Mouse (Mus musculus) myocyte (in vitro differentiated cells): ENCODE data around the gene Evx2. TPM values are rescaled to one million over a fixed set of nuclear protein-coding genes. Genes with fewer than 3 reads are reported as not detected.

Source experiments
- H3K27me3 ChIP-seq: one replicate; pipeline ENCODE4 v1.6.1; 2011; ENCODE audit not compliant: control insufficient read depth, insufficient read depth, insufficient read length
- H3K36me3 ChIP-seq: one replicate; pipeline ENCODE4 v1.6.1; 2011; ENCODE audit not compliant: control insufficient read depth, insufficient read depth
- H3K4me2 ChIP-seq: one replicate; pipeline ENCODE4 v1.6.1; 2011; ENCODE audit warnings: low read depth, control low read depth
- H3K4me3 ChIP-seq: one replicate; pipeline ENCODE4 v1.5.1; 2011; ENCODE audit warnings: mild to moderate bottlenecking, control low read depth, moderate library complexity
- H3K79me2 ChIP-seq: one replicate; pipeline ENCODE4 v1.6.1; 2011; ENCODE audit not compliant: control insufficient read depth, insufficient read depth
- H3ac ChIP-seq: one replicate; pipeline ENCODE4 v1.6.1; 2011; ENCODE audit not compliant: control insufficient read depth, insufficient read length
- CEBPB ChIP-seq: IDR thresholded peaks from 2 replicates; pipeline ENCODE4 v1.6.1; 2011; ENCODE audit warnings: mild to moderate bottlenecking, moderate library complexity; ENCODE audit not compliant: poor library complexity, insufficient read depth, severe bottlenecking
- E2F4 ChIP-seq: IDR thresholded peaks from one replicate; pipeline ENCODE4 v1.6.1; 2011; ENCODE audit warnings: mild to moderate bottlenecking, control low read depth, moderate library complexity; ENCODE audit not compliant: insufficient read depth
- MAX ChIP-seq: IDR thresholded peaks from one replicate; pipeline ENCODE4 v1.6.1; 2011; ENCODE audit warnings: low read depth, mild to moderate bottlenecking, control low read depth
- MYOD1 ChIP-seq, 3 experiments: IDR thresholded peaks; one replicate each; pipeline ENCODE4 v1.6.1; 2011; ENCODE audit warnings: control low read depth in 2 of 3, low read depth in 2 of 3, mild to moderate bottlenecking in 2 of 3, moderate library complexity in 1 of 3; ENCODE audit not compliant: insufficient read length in 2 of 3, control insufficient read depth in 1 of 3
- MYOG ChIP-seq, 3 experiments: IDR thresholded peaks; one replicate each; pipeline ENCODE4 v1.6.1; 2011; ENCODE audit warnings: control low read depth in 2 of 3, low read depth in 2 of 3, mild to moderate bottlenecking in 2 of 3; ENCODE audit not compliant: insufficient read length in 2 of 3, control insufficient read depth in 1 of 3, insufficient read depth in 1 of 3
- POLR2A ChIP-seq: IDR thresholded peaks from one replicate; pipeline ENCODE4 v1.6.1; 2011; ENCODE audit warnings: low read depth, mild to moderate bottlenecking, control low read depth, moderate library complexity; ENCODE audit not compliant: insufficient read length
- POLR2AphosphoS2 ChIP-seq: IDR thresholded peaks from one replicate; pipeline ENCODE4 v1.6.1; 2011; ENCODE audit warnings: low read depth, control low read depth; ENCODE audit not compliant: insufficient read length
- REST ChIP-seq: IDR thresholded peaks from one replicate; pipeline ENCODE4 v1.6.1; 2011; ENCODE audit warnings: mild to moderate bottlenecking, control low read depth, moderate library complexity; ENCODE audit not compliant: insufficient read depth, insufficient read length
- SRF ChIP-seq: IDR thresholded peaks from one replicate; pipeline ENCODE4 v1.6.1; 2011; ENCODE audit warnings: low read depth; ENCODE audit not compliant: control insufficient read depth, insufficient read length
- TCF12 ChIP-seq: IDR thresholded peaks from one replicate; pipeline ENCODE4 v1.6.1; 2011; ENCODE audit warnings: mild to moderate bottlenecking, control low read depth; ENCODE audit not compliant: poor library complexity, insufficient read depth, severe bottlenecking
- TCF3 ChIP-seq: IDR thresholded peaks from one replicate; pipeline ENCODE4 v1.6.1; 2011; ENCODE audit warnings: low read depth, control low read depth; ENCODE audit not compliant: insufficient read length
- USF1 ChIP-seq: IDR thresholded peaks from one replicate; pipeline ENCODE4 v1.6.1; 2011; ENCODE audit warnings: low read depth, mild to moderate bottlenecking, control low read depth, moderate library complexity
- polyA plus RNA-seq: library from polyadenylated mRNA; unstranded; fragments of >200 nt; fragmentation: generic; extraction: Trizol; gene quantifications from one replicate; pipeline ENCODE4 v1.2.1, GENCODE M21; 2012; ENCODE audit warnings: missing spikeins

Evx2 gene
- polyA plus RNA-seq, 1 experiment, result not detected

DNA sequence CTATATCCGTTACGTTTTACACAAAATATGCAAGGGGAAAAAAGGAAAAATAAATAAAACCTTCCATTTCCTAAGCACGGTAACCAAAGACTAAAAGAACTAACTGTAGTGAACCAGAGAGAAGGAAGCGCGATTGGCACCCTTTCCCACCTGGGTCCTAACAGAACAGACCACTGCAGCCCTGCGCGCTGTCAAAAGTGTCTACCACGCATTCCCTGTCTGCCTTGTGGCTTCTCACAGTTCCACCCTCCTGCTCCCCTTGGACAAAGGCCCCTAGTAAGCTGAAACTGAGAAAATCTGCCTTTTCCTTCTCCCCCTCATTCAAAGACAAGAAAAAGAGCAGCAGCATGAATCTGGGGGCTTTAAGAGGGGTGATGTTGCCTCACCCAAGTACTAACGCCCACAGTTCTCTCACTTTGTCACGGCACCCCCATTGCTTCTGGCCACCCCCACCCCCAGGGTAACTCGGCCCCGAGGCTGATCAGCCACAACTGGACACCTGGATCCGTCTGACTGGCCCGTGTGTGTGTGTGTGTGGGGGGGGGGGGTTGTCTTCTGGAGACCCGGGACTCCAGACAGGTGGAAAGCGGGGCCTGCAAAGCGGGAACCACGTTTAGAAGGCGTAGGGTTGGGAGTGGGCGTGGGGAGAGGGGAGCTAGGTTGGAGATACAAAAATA, 4.5 kb downstream of the Evx2 start:
- H3K27me3 ChIP-seq, result peaks cover 38% of the 10 kb centered on the region
- no peak overlapping the region for H3K4me2 ChIP-seq
- H3K4me3 ChIP-seq, result no peak overlapping the region
- H3ac ChIP-seq, result no peak overlapping the region
- H3K79me2 ChIP-seq, result no peaks in the 10 kb centered on the region
- TF ChIP-seq MAX, result no peak
- no peak for TF ChIP-seq TCF3
- TF ChIP-seq POLR2A, result no peak
- no peak for TF ChIP-seq REST
- TF ChIP-seq SRF, result no peak
- TF ChIP-seq POLR2AphosphoS2, result no peak
- no peak for TF ChIP-seq CEBPB
- no peak for TF ChIP-seq MYOG (IDR thresholded peaks at IDR 0.05; ENCODE audit: control insufficient read depth in 1 of 3, insufficient read depth in 1 of 3, insufficient read length in 2 of 3, low read depth in 2 of 3)
- no peak for TF ChIP-seq E2F4
- no peak for TF ChIP-seq MYOD1 (IDR thresholded peaks at IDR 0.05; ENCODE audit: control insufficient read depth in 1 of 3, insufficient read length in 2 of 3, low read depth in 2 of 3)
- TF ChIP-seq TCF12, result no peak
- no peak for TF ChIP-seq USF1
- no peaks in the 10 kb centered on the region for H3K36me3 ChIP-seq

DNA sequence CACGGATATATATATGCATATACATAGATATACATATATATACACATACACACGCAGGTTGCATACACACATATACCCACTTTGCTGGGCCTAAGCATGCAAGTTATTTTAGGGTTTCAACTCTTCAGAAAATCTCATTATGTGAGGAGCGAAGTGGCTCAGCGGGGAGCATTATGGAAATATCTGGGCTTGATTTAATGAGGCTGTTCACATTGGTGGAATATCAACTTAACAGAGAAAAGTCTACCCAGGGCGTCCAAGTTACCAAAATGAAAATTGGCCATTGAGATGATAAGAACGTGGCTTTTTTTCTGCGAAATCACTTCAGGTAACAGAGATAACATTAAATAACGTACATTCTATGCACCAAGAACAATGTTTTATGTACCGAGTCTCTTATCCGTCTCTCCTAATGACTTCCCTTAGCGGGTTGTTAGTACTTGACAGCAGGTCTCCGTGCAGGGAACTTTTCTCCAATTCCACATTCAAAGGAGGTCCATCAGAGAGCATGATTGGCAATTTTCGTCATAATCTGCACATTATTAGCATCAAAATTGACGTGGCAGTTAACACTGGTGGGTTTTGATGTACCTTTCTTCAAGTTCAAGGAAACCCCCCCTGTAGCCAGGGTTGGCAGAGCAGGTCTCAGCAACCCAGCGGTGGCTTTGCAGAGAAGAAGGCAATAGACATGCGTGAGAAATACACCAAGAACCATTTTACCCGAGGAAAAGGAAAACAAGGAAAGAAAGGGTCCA, 5.4 kb downstream of the Evx2 start:
- H3K36me3 ChIP-seq, result no peaks in the 10 kb centered on the region
- no peak overlapping the region for H3ac ChIP-seq
- H3K79me2 ChIP-seq, result no peaks in the 10 kb centered on the region
- no peak overlapping the region for H3K4me3 ChIP-seq
- H3K27me3 ChIP-seq, result peaks cover 30% of the 10 kb centered on the region
- no peak overlapping the region for H3K4me2 ChIP-seq
- TF ChIP-seq MYOG (IDR thresholded peaks at IDR 0.05; ENCODE audit: control insufficient read depth in 1 of 3, insufficient read depth in 1 of 3, insufficient read length in 2 of 3, low read depth in 2 of 3) (no peak), MAX (no peak), TCF12 (no peak), TCF3 (no peak), E2F4 (no peak), POLR2A (no peak), REST (no peak), CEBPB (no peak), POLR2AphosphoS2 (no peak), SRF (no peak), USF1 (no peak), MYOD1 (IDR thresholded peaks at IDR 0.05; ENCODE audit: control insufficient read depth in 1 of 3, insufficient read length in 2 of 3, low read depth in 2 of 3) (no peak)

DNA sequence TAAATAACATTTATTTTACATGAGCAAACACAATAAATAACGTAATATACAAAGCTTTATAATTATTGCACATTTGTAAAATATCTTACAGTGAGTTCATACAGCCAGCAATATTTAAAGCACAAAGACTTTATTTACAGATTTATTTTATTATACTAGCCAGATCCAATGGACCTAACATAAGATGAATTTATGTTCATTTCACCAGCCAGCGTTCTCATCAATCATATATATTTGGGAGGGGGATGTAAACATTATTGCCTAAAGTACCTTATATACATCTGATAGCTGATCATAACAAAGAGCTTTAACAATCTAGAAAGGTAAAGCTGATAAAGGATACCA, 6.4 kb downstream of the Evx2 start:
- Histone ChIP-seq H3K79me2 (no peaks in the 10 kb centered on the region), H3K4me3 (no peak overlapping the region), H3ac (no peak overlapping the region), H3K27me3 (peaks cover 34% of the 10 kb centered on the region), H3K4me2 (no peak overlapping the region), H3K36me3 (no peaks in the 10 kb centered on the region)
- TF ChIP-seq USF1 (no peak), TCF3 (no peak), MYOD1 (IDR thresholded peaks at IDR 0.05; ENCODE audit: control insufficient read depth in 1 of 3, insufficient read length in 2 of 3, low read depth in 2 of 3) (no peak), E2F4 (no peak), REST (no peak), CEBPB (no peak), MYOG (IDR thresholded peaks at IDR 0.05; ENCODE audit: control insufficient read depth in 1 of 3, insufficient read depth in 1 of 3, insufficient read length in 2 of 3, low read depth in 2 of 3) (no peak), POLR2AphosphoS2 (no peak), POLR2A (no peak), TCF12 (no peak), MAX (no peak), SRF (no peak)

DNA sequence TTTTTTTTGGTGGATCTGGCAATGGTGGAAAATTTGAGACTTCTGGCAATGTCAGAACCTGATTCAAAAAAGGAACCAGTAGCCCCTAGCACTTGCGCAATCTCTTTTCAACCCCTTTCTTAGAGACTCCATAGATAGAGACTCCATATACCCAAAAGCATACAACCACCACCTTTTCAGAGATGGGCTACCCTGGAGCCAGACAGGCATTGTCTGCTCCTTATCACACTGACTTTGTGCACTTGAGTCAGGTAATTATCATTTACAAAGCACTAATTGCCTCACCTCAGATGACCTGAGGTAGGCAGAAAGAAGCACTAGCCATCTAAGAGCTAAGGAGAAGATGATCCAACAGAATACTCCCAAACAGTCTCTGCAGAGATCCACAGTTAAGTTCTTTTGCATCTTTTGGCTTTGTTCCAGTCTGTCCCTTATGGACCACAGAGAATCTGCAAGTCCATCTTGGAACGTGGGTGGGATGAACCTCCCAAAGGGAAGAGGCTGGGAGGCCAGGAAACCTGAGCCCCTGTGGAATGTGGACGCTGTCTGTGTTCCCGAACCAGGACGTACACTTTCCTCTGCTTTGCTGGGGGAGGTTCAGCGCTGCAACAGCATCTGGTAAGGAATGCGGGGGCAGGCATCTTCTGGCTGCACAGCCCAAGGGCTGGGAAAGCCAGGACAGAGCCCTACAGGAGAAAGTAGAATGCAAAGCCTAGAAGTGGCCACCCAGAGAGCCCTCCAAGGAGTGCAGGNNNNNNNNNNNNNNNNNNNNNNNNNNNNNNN, 12.1 kb downstream of the Evx2 start:
- no peak overlapping the region for H3K4me2 ChIP-seq

More for the DNA sequence above, 12.1 kb downstream of the Evx2 start:
- no peak overlapping the region for H3ac ChIP-seq
- no peak overlapping the region for H3K4me3 ChIP-seq
- TF ChIP-seq SRF (no peak), TCF3 (no peak), USF1 (no peak), REST (no peak), MYOD1 (IDR thresholded peaks at IDR 0.05; ENCODE audit: control insufficient read depth in 1 of 3, insufficient read length in 2 of 3, low read depth in 2 of 3) (no peak), TCF12 (no peak), POLR2AphosphoS2 (no peak), E2F4 (no peak), MYOG (IDR thresholded peaks at IDR 0.05; ENCODE audit: control insufficient read depth in 1 of 3, insufficient read depth in 1 of 3, insufficient read length in 2 of 3, low read depth in 2 of 3) (no peak)
- H3K27me3 ChIP-seq, result peaks cover 38% of the 10 kb centered on the region
- no peaks in the 10 kb centered on the region for H3K36me3 ChIP-seq
- H3K79me2 ChIP-seq, result no peaks in the 10 kb centered on the region
